Mouse (Mus musculus): ENCODE measurements around the gene Cdkl4. TPM values are rescaled to one million over a fixed set of nuclear protein-coding genes. Genes with fewer than 3 reads are reported as not detected.

Cdkl4 gene
- polyA plus RNA-seq, 1 experiment from 2014 or later = 6.3 TPM

DNA sequence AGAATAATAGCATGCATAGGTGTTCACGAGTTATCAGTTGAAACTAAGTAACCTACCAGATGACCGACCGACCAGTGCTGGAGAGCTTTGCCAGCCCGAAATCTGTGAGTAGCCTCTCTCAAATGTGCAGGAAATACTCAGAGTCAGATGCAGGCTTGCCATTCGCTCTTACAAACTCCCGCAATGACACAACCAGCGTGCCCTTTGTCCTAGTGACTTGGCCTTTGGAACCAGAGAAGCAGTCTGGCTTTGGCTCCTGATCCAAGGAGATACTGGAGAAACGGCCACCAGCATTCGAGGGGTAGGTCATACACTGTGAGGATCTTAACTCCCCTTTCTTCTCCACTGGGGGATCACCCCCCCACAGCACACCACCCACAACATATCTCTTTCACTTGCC, 61.7 kb downstream of the Cdkl4 start:
- Histone ChIP-seq H3K36me3 (ENCODE audit: control insufficient read depth, insufficient read depth, low read length) (no peaks in the 10 kb centered on the region), H3K27ac (ENCODE audit: low read length) (no peak overlapping the region), H3K9ac (ENCODE audit: low read depth, low read length) (no peak overlapping the region), H3K4me3 (ENCODE audit: low read depth, low read length) (no peak overlapping the region), H3K9me3 (replicated peaks; ENCODE audit: control insufficient read depth, low read length, poor library complexity, severe bottlenecking) (no peaks in the 10 kb centered on the region), H3K27me3 (ENCODE audit: control insufficient read depth, insufficient read depth, low read depth, low read length) (no peaks in the 10 kb centered on the region), H3K4me2 (ENCODE audit: low read length) (no peak overlapping the region), H3K4me1 (ENCODE audit: control insufficient read depth, insufficient read depth, low read length) (no peaks in the 10 kb centered on the region)
- 93% methylated on average over 9 of the region's 9 CpGs for WGBS
- ATAC-seq = no peak

DNA sequence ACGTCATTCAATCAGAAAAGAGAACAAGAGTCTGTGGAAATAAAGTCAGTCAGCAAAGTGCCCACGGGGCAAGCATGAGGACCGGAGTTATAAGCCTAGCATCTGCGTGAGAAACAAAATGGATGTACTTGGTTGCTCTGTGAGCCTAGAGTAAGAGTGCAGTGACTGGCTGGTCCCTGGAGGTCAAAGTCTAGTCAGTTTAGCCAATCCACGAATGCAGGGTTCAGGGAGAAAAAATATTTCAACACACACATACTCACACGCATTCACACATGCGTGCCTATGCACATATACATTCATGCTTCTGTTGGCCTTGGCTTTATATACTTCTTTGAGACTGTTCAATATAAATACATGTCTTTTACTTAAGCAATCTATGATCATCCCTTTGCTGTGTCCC, 62.1 kb downstream of the Cdkl4 start:
- Histone ChIP-seq H3K9me3 (replicated peaks; ENCODE audit: control insufficient read depth, low read length, poor library complexity, severe bottlenecking) (no peaks in the 10 kb centered on the region), H3K36me3 (ENCODE audit: control insufficient read depth, insufficient read depth, low read length) (no peaks in the 10 kb centered on the region), H3K27ac (ENCODE audit: low read length) (no peak overlapping the region), H3K4me2 (ENCODE audit: low read length) (no peak overlapping the region), H3K4me1 (ENCODE audit: control insufficient read depth, insufficient read depth, low read length) (no peaks in the 10 kb centered on the region), H3K9ac (ENCODE audit: low read depth, low read length) (no peak overlapping the region), H3K4me3 (ENCODE audit: low read depth, low read length) (no peak overlapping the region), H3K27me3 (ENCODE audit: control insufficient read depth, insufficient read depth, low read depth, low read length) (no peaks in the 10 kb centered on the region)
- no peak for ATAC-seq
- 94% methylated on average over 7 of the region's 7 CpGs for WGBS

DNA sequence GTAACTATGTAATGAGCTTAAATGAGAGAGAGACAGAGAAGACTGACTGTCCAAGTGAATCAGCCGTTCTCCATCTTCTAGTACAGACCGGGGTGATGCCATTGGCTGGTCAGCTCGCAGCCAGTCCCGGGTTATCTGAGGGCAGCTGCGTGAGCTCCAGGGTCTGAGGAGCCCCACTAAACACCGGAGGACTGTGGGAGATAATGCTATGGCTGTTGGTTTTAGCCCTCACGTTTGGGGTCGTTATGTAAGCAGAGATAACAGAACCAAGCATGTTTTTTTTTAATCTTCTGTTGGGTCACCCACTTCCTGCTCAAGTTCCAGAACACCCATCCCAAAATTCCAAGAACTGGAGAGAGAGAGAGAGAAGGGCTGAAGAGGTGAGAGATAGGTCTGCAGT, 63.8 kb downstream of the Cdkl4 start:
- no peak overlapping the region for H3K4me3 ChIP-seq (ENCODE audit: low read depth, low read length)
- H3K4me1 ChIP-seq (ENCODE audit: control insufficient read depth, insufficient read depth, low read length) = no peaks in the 10 kb centered on the region
- no peak overlapping the region for H3K4me2 ChIP-seq (ENCODE audit: low read length)
- H3K36me3 ChIP-seq (ENCODE audit: control insufficient read depth, insufficient read depth, low read length) = no peaks in the 10 kb centered on the region
- no peak for ATAC-seq
- H3K27me3 ChIP-seq (ENCODE audit: control insufficient read depth, insufficient read depth, low read depth, low read length) = no peaks in the 10 kb centered on the region
- no peak overlapping the region for H3K9ac ChIP-seq (ENCODE audit: low read depth, low read length)
- no peaks in the 10 kb centered on the region for H3K9me3 ChIP-seq (replicated peaks; ENCODE audit: control insufficient read depth, low read length, poor library complexity, severe bottlenecking)
- 91% methylated on average over 8 of the region's 8 CpGs for WGBS
- no peak overlapping the region for H3K27ac ChIP-seq (ENCODE audit: low read length)

DNA sequence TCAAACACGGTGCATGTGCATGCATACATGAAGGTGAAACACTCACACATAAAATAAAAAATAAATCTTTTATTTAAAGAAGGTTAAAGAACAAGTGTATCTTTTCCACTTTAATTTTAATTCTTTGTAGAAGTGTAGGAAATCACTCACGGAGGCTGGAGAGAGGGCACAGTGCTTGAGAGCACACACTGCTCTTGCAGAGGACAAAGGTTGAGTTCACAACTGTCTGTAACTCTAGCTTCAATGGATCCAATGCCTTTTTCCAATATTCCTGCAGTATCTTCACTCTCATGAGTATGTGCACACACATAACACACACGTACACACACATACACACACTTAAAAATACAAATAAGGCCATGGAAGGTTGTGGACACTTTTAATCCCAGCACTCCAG, 67.2 kb downstream of the Cdkl4 start:
- no peak for ATAC-seq
- no peak overlapping the region for H3K9ac ChIP-seq (ENCODE audit: low read depth, low read length)
- no peak overlapping the region for H3K27ac ChIP-seq (ENCODE audit: low read length)
- H3K4me2 ChIP-seq (ENCODE audit: low read length) = no peak overlapping the region
- no peaks in the 10 kb centered on the region for H3K4me1 ChIP-seq (ENCODE audit: control insufficient read depth, insufficient read depth, low read length)
- no peak overlapping the region for H3K4me3 ChIP-seq (ENCODE audit: low read depth, low read length)
- 82% methylated on average over 3 of the region's 3 CpGs for WGBS
- H3K36me3 ChIP-seq (ENCODE audit: control insufficient read depth, insufficient read depth, low read length) = no peaks in the 10 kb centered on the region
- H3K9me3 ChIP-seq (replicated peaks; ENCODE audit: control insufficient read depth, low read length, poor library complexity, severe bottlenecking) = no peaks in the 10 kb centered on the region
- no peaks in the 10 kb centered on the region for H3K27me3 ChIP-seq (ENCODE audit: control insufficient read depth, insufficient read depth, low read depth, low read length)

DNA sequence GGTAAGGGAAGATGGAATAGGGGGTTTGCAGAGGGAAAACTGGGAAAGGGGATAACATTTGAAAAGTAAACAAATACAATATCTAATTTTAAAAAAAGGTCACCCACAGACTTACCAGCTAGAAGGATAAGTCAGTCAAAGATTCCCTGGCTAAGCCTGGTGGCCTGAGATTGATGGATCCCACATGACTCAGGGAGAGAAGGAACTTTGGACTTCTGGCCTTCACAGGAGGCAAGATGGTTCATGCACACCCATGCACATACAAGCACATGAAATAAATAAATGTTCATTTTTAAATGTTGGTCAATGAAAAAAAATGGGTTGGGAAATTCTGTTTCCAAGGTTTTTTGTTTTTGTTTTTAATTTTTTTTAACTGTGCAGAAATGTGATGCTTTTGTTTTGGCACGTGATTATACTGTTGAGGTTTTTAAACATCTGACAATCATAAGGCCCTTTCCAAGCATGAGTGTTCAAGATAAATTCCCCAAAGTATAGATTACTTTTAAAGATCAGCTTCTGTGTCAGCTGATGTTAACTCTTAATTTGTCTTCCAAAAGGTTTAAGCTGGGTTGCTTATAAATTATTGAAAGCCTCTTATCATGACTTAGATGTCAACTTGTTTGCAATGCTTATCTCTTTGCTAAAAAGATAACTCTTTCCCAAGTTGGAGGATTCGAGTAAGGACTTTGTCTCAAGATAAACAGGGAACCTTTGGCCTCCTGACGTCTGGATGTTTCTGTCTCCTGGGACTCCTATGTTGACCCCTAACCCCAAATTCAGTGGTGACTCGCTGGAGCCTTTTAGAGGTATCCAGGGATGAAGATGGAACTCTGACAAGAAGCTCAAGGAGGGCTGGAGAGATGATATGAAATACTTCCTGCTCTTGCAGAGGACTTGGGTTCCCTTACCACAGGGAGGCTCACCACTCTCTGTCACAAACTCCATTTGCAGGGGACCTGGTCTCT, 67.8 kb downstream of the Cdkl4 start:
- H3K9ac ChIP-seq (ENCODE audit: low read depth, low read length) = no peak overlapping the region
- ATAC-seq = no peak
- no peaks in the 10 kb centered on the region for H3K36me3 ChIP-seq (ENCODE audit: control insufficient read depth, insufficient read depth, low read length)
- no peak overlapping the region for H3K27ac ChIP-seq (ENCODE audit: low read length)
- no peaks in the 10 kb centered on the region for H3K4me1 ChIP-seq (ENCODE audit: control insufficient read depth, insufficient read depth, low read length)
- H3K4me2 ChIP-seq (ENCODE audit: low read length) = no peak overlapping the region
- H3K9me3 ChIP-seq (replicated peaks; ENCODE audit: control insufficient read depth, low read length, poor library complexity, severe bottlenecking) = no peaks in the 10 kb centered on the region
- H3K27me3 ChIP-seq (ENCODE audit: control insufficient read depth, insufficient read depth, low read depth, low read length) = no peaks in the 10 kb centered on the region
- 59% methylated on average over 4 of the region's 4 CpGs for WGBS
- H3K4me3 ChIP-seq (ENCODE audit: low read depth, low read length) = no peak overlapping the region

DNA sequence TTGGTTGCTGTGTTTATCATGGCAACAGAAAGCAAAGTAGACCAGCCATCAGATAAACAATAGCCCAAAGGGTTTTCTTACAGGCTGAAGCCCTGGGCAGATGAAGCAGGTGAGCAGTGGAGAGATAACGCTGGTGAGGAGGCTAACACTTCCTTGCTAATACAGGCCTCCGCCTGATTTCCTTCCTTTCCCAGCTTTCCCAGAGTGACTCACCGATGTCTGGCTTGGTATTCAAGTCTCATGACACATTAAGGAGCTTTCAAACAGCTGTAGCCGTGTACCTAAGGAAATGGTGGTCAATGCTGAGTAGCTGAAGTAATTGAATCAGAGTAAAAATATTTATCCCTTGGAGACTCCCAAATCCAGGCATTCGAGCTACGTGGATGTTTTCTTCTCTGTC, 71.8 kb downstream of the Cdkl4 start:
- Histone ChIP-seq H3K36me3 (ENCODE audit: control insufficient read depth, insufficient read depth, low read length) (no peaks in the 10 kb centered on the region), H3K4me3 (ENCODE audit: low read depth, low read length) (no peak overlapping the region), H3K4me1 (ENCODE audit: control insufficient read depth, insufficient read depth, low read length) (no peaks in the 10 kb centered on the region), H3K4me2 (ENCODE audit: low read length) (no peak overlapping the region), H3K9me3 (replicated peaks; ENCODE audit: control insufficient read depth, low read length, poor library complexity, severe bottlenecking) (no peaks in the 10 kb centered on the region), H3K9ac (ENCODE audit: low read depth, low read length) (no peak overlapping the region), H3K27me3 (ENCODE audit: control insufficient read depth, insufficient read depth, low read depth, low read length) (no peaks in the 10 kb centered on the region), H3K27ac (ENCODE audit: low read length) (no peak overlapping the region)
- WGBS = 91% methylated on average over 6 of the region's 6 CpGs
- ATAC-seq = no peak

DNA sequence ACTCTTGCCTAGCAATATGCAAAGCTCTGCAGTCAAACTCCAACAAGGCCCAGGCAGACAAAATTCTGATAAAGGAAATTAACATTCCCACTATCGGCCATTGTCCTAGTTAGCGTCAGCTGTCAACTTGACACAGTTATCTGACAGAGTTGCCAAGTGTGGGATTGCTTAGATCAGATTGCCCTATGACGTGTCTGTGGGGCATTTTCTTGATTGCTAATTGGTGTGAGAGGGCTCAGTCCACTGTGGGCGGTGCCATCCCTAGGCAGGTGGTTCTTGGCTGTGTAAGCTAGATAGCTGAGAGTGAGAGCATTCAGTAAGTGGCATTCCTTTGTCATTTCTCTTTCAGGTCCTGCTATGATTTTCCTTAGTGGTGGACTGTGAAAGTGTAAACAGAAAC, 72.3 kb downstream of the Cdkl4 start:
- ATAC-seq = no peak
- Histone ChIP-seq H3K9ac (ENCODE audit: low read depth, low read length) (no peak overlapping the region), H3K27ac (ENCODE audit: low read length) (no peak overlapping the region), H3K4me1 (ENCODE audit: control insufficient read depth, insufficient read depth, low read length) (no peaks in the 10 kb centered on the region), H3K36me3 (ENCODE audit: control insufficient read depth, insufficient read depth, low read length) (no peaks in the 10 kb centered on the region), H3K4me2 (ENCODE audit: low read length) (no peak overlapping the region), H3K27me3 (ENCODE audit: control insufficient read depth, insufficient read depth, low read depth, low read length) (no peaks in the 10 kb centered on the region), H3K4me3 (ENCODE audit: low read depth, low read length) (no peak overlapping the region), H3K9me3 (replicated peaks; ENCODE audit: control insufficient read depth, low read length, poor library complexity, severe bottlenecking) (no peaks in the 10 kb centered on the region)
- WGBS = 81% methylated on average over 4 of the region's 4 CpGs

DNA sequence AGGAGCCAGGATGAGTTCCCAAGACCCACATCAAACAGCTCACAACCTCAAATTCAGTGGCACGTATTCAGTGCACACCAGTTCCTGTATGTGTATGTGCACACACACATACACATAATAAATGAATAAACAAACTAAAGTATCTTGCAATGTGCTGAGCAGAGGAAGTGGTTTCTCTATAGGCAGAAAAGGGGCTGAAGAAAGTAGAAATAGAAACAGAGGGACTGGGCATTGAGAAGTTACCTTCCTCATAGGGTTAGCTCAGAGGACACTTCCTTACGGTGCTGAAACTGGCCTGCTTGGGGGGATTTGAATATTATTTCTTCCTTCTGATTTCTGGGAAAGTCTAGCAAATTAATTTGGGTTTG, 75.8 kb downstream of the Cdkl4 start:
- H3K9ac ChIP-seq (ENCODE audit: low read depth, low read length) = no peak overlapping the region
- no peak for ATAC-seq
- H3K4me2 ChIP-seq (ENCODE audit: low read length) = no peak overlapping the region
- H3K4me1 ChIP-seq (ENCODE audit: control insufficient read depth, insufficient read depth, low read length) = no peaks in the 10 kb centered on the region
- no peaks in the 10 kb centered on the region for H3K36me3 ChIP-seq (ENCODE audit: control insufficient read depth, insufficient read depth, low read length)
- no peak overlapping the region for H3K27ac ChIP-seq (ENCODE audit: low read length)
- no peaks in the 10 kb centered on the region for H3K27me3 ChIP-seq (ENCODE audit: control insufficient read depth, insufficient read depth, low read depth, low read length)
- WGBS = 73% methylated on average over 2 of the region's 2 CpGs
- H3K9me3 ChIP-seq (replicated peaks; ENCODE audit: control insufficient read depth, low read length, poor library complexity, severe bottlenecking) = no peaks in the 10 kb centered on the region
- no peak overlapping the region for H3K4me3 ChIP-seq (ENCODE audit: low read depth, low read length)

GRCm38 (mm10) chr17:80501037-80501804, 76.4 kb downstream of the Cdkl4 start:
- Histone ChIP-seq H3K36me3 (ENCODE audit: control insufficient read depth, insufficient read depth, low read length) (no peaks in the 10 kb centered on the region), H3K9ac (ENCODE audit: low read depth, low read length) (no peak overlapping the region), H3K27ac (ENCODE audit: low read length) (no peak overlapping the region), H3K4me3 (ENCODE audit: low read depth, low read length) (no peak overlapping the region), H3K4me2 (ENCODE audit: low read length) (no peak overlapping the region), H3K9me3 (replicated peaks; ENCODE audit: control insufficient read depth, low read length, poor library complexity, severe bottlenecking) (no peaks in the 10 kb centered on the region), H3K27me3 (ENCODE audit: control insufficient read depth, insufficient read depth, low read depth, low read length) (no peaks in the 10 kb centered on the region), H3K4me1 (ENCODE audit: control insufficient read depth, insufficient read depth, low read length) (no peaks in the 10 kb centered on the region)
- ATAC-seq = no peak
- WGBS = 68% methylated on average over 5 of the region's 5 CpGs

Data from midbrain, embryonic 16.5 days (tissue).